Mouse (Mus musculus) pancreas, adult 10 weeks (tissue): ENCODE data around the gene Srf. TPM values are rescaled to one million over a fixed set of nuclear protein-coding genes. Genes with fewer than 3 reads are reported as not detected.

Experiments used
- polyA plus RNA-seq: library from polyadenylated mRNA; stranded (reverse); fragments of 350-450 nt; fragmentation: Illumina TruSeq; extraction: RNeasy Lipid Tissue Mini Kit (QIAGEN cat#74804); gene quantifications from one replicate; pipeline ENCODE4 v1.2.3, GENCODE M21; 2015; ENCODE audit warnings: low read depth, low replicate concordance; ENCODE audit not compliant: insufficient read depth

The Srf gene
- polyA plus RNA-seq = 9.9 TPM

DNA sequence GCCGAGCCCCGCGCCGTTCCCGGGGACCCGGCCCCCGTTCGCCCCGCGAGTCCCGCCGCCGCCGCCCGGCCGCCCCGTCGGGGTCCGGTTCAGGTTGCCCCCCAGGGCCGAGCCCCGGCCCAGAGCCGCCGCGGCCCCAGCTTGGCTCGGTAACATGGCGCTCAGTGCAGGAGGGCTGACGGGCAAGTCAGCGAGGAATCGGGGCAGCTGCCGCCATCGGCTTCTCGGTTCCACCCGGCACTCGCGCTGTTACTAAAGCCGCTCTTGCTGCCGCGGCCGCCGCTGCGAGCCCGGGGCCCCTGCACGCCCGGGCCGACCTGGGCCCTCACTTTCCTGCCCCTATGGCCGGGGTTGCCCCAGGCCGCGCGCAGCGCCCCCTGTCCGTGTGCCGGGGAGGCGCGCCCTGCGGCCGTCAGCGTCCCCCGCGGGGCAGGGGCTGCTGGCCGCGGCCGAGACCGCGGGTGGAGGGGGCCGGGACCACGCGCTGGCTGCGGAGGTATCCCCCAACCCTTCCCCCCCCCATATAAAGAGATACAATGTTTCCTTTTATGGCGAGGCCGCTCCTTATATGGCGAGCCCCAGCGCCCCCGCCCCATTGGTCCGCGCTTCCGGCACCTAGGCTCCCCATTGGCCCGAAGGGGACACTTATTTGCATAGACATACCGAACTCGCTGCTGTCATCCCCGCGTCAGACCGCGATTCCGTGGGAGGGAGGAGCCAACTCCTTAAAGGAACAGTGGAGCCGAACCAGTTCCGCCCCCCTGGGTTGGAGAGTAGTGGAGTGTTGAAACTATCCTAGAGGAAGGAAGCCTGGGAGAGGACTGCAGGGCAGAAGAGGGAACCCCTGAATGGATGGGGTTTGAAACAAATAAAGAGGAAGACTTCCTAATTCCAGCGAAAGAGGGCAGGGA, at the start of gene Srf:
Gene Srf (minus strand): TSS at position 503 of the 911 bp plus-strand sequence.

DNA sequence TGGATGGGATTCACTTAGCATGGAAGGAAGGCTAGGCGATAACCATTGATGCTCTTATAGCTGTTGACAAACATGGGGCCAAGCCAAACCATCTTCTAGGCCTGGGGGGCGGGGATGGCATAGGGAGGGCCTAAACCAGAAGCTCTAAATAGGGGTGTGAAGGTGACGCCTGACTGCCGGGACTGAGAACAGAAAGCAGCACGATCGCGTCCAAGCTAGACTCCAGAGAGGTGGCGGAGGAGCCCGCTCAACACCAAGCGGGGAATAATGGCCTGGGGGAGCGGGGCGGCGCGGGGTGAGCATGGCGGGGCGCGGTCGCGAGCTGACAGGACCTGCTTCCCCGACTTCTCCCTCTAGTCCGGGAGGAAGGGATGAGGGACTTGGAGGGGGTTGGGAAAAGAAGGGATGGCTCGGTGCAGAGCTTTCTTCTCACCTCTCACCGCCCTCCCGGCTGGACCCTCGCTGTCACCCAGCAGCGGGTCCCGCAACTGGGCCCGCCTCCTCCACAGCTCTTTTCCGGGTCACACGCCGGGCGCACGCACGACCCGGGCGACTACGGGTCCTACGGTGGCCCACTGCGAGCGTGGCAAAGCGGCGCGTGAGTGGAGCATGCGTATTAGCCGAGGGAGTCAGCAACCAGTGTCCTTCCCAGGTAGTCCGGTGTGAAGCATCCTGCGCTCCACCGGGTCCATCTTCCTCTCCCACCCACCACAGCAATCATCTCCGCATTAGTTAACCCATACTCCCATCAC, 10.0 kb downstream of the Srf start, which contains the start of gene Cul9:
Gene Cul9 (minus strand): TSS at position 576 of the 752 bp plus-strand sequence.

Other genes starting within 250 kb of the Srf start
- gene Abcc10, start 227.8 kb downstream of the Srf start, polyA plus RNA-seq = 6.2 TPM
- 4.7 TPM for gene Zfp318, start 172.4 kb downstream of the Srf start, polyA plus RNA-seq
- 1.3 TPM for gene Crip3, start 127.2 kb downstream of the Srf start, polyA plus RNA-seq
- gene Slc22a7, start 117.7 kb downstream of the Srf start, polyA plus RNA-seq = not detected
- gene Ttbk1, start 68.5 kb downstream of the Srf start, polyA plus RNA-seq = not detected
- 1.7 TPM for gene Dnph1, start 59.5 kb downstream of the Srf start, polyA plus RNA-seq
- 5.5 TPM for gene Cul9, start 9.8 kb downstream of the Srf start, polyA plus RNA-seq
- gene Ptk7, start 73.3 kb upstream of the Srf start, polyA plus RNA-seq = 5.2 TPM
- gene Klc4, start 89.8 kb upstream of the Srf start, polyA plus RNA-seq = 6.9 TPM
- gene Mrpl2, start 90.1 kb upstream of the Srf start, polyA plus RNA-seq = 28.6 TPM
- 12.1 TPM for gene Cul7, start 94.2 kb upstream of the Srf start, polyA plus RNA-seq
- 5.5 TPM for gene Rrp36, start 118.2 kb upstream of the Srf start, polyA plus RNA-seq
- gene Mea1, start 122.6 kb upstream of the Srf start, polyA plus RNA-seq = 20.0 TPM
- 14.0 TPM for gene Klhdc3, start 124.7 kb upstream of the Srf start, polyA plus RNA-seq
- 12.1 TPM for gene Ppp2r5d, start 148.9 kb upstream of the Srf start, polyA plus RNA-seq
- 13.1 TPM for gene Pex6, start 155.3 kb upstream of the Srf start, polyA plus RNA-seq
- 55.2 TPM for gene Gnmt, start 173.0 kb upstream of the Srf start, polyA plus RNA-seq
- gene Cnpy3, start 196.0 kb upstream of the Srf start, polyA plus RNA-seq = 16.6 TPM
- gene Ptcra, start 207.5 kb upstream of the Srf start, polyA plus RNA-seq = not detected
- gene 2310039H08Rik, start 216.5 kb upstream of the Srf start, polyA plus RNA-seq = 17.3 TPM
- 13.0 TPM for gene Rpl7l1, start 226.5 kb upstream of the Srf start, polyA plus RNA-seq